Mouse (Mus musculus): ENCODE measurements around the gene Golph3l.
"Not testable (repeated sequence)": the region's sequence is repeated elsewhere in the genome, so short reads cannot be mapped to it uniquely, and the experiment has no call there.

DNA sequence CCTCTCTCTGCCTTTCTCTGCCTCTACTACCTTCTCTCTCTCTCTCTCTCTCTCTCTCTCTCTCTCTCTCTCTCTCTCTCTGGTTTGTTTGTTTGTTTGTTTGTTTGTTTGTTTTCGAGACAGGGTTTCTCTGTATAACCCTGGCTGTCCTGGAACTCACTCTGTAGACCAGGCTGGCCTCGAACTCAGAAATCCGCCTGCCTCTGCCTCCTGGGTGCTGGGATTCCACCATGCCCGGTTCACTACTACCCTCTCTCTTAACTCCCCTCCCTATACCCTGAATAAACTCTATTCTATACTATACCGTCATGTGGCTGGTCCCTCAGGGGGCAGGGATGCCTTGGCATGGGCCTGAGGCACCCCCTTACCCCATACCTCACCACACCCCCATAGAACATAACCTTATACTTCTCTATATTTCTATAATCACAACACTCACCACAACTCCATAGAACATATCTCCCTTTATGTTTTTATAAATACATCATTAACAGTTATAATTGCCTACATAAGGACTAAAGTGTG, 35.3 kb downstream of the Golph3l start:
- TF ChIP-seq CTCF (IDR thresholded peaks at IDR 0.05; ENCODE audit: low read depth, low read length); POLR2A (IDR thresholded peaks at IDR 0.05; ENCODE audit: extremely low read depth, insufficient read depth, low read length): not testable (repeated sequence)

Measured in liver, adult 2 months (tissue).